8 mouse cellular contexts compared by ENCODE assay signal in the genomic region with DNA sequence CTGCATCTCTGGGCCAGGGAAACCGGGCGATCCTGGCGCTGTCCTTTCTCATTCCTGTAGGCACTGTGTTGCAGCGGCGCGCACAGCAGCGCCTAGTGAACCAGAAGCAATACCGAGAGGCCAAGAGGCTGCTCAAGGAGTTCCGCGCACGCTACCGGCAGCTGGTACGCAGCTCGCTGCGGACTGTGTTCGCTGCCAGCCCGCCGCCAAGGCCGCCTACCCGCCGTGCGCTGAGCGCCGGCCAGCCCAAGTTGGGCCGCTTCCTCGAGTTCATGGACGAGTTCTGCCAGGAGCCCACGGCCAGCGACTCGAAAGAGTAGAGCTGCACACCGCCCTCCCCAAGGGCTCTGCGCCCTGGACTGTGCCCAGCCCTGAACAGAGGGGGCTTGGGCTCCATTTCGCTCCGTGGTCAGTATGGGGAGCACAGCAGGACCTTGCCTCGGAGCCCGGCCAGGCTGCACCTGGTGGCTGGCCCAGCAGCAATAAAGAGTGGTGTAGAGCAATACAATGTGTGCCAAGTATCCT. TPM values are rescaled to one million over a fixed set of nuclear protein-coding genes. Genes with fewer than 3 reads are reported as not detected.
DNase-seq lines count a peak whose midpoint lies in the region; ATAC-seq lines count a peak whose summit lies in the region.

No protein-coding gene starts in this region.

- H3K9me3 ChIP-seq in embryonic facial prominence, embryonic 13.5 days, result no peaks in the 10 kb centered on the region
- no peaks in the 10 kb centered on the region for H3K9me3 ChIP-seq in lung, embryonic 15.5 days

- peak overlapping the region; percentile 76 for H3K4me2 ChIP-seq in embryonic facial prominence, embryonic 13.5 days
- H3K4me2 ChIP-seq in lung, embryonic 15.5 days, result peak overlapping the region; percentile 79

- peaks cover 19% of the 10 kb centered on the region for H3K4me1 ChIP-seq in embryonic facial prominence, embryonic 13.5 days
- H3K4me1 ChIP-seq in lung, embryonic 15.5 days, result peaks cover 25% of the 10 kb centered on the region

- peaks cover 41% of the 10 kb centered on the region for H3K27me3 ChIP-seq in embryonic facial prominence, embryonic 13.5 days
- H3K27me3 ChIP-seq in lung, embryonic 15.5 days, result peaks cover 7% of the 10 kb centered on the region; the same call in 1 of the 2 replicates

- H3K4me3 ChIP-seq in embryonic facial prominence, embryonic 13.5 days, result peak overlapping the region; percentile 39
- peak overlapping the region; percentile 34 for H3K4me3 ChIP-seq in lung, embryonic 15.5 days

- intact Hi-C loops in heart, postnatal 14 days (cut with DNase I), result no loop called here

- peak overlapping the region; percentile 64 for H3K9ac ChIP-seq in embryonic facial prominence, embryonic 13.5 days
- peak overlapping the region; percentile 23 for H3K9ac ChIP-seq in lung, embryonic 15.5 days

- DNase-seq in urinary bladder, postnatal 36 days (ENCODE audit: low spot score in 2 of 2), result peak; percentile 18 to 26
- no peak for DNase-seq in urinary bladder, adult 2 months (ENCODE audit: low spot score)
- peak; percentile 40 to 54 for DNase-seq in heart, postnatal 14 days
- peak; percentile 45 to 67 for DNase-seq in kidney, postnatal 4 days
- DNase-seq in ovary, postnatal 14 days (ENCODE audit: low spot score), result peak; percentile 7
- DNase-seq in c-Kit-positive CD71-positive TER-119-positive erythroid progenitor cells, embryonic 14.5 days (ENCODE audit: low spot score), result no peak

- no peak overlapping the region for H3K27ac ChIP-seq in embryonic facial prominence, embryonic 13.5 days
- no peak overlapping the region for H3K27ac ChIP-seq in lung, embryonic 15.5 days

- peaks cover 23% of the 10 kb centered on the region for H3K36me3 ChIP-seq in embryonic facial prominence, embryonic 13.5 days
- H3K36me3 ChIP-seq in lung, embryonic 15.5 days, result no peaks in the 10 kb centered on the region; the same call in 1 of the 2 replicates

- ATAC-seq in embryonic facial prominence, embryonic 13.5 days (ENCODE audit: insufficient number of reproducible peaks, insufficient read depth, low FRiP score, low TSS enrichment, low read depth), result 0 out of 2 replicates have a peak, but pooled peaks have one; percentile 2
- peak; percentile 29; the same call in 1 of the 2 replicates for ATAC-seq in lung, embryonic 15.5 days (ENCODE audit: borderline replicate concordance, extremely low read depth, low FRiP score, low TSS enrichment)

- 3% methylated on average over 36 of the region's 36 CpGs for WGBS in embryonic facial prominence, embryonic 13.5 days
- 2% methylated on average over 36 of the region's 36 CpGs for WGBS in lung, embryonic 15.5 days

RNA-seq across cellular contexts. Expression of a gene that starts 54.1 kb away (rescaled TPM):
- polyA plus RNA-seq in urinary bladder, adult 2 months (2012; rRNA removed), result 57.3 and 70.9 TPM in 2 replicates
- 360 and 364 TPM in 2 replicates for polyA plus RNA-seq in embryonic facial prominence, embryonic 13.5 days (2015; fragmentation: Nextera tagmentation; extraction: Ambion mirVana)
- total RNA-seq in heart, postnatal 14 days (2021), result 10 to 100 TPM; 44.1 to 53.6 TPM
- polyA plus RNA-seq in lung, embryonic 15.5 days (2015; fragmentation: Nextera tagmentation; extraction: Ambion mirVana), result 400 and 403 TPM in 2 replicates

RNA-seq across cellular contexts. Expression of a gene that starts 58.5 kb away (rescaled TPM):
- polyA plus RNA-seq in urinary bladder, adult 2 months (2012; rRNA removed), result 0.07 and 0.15 TPM in 2 replicates
- polyA plus RNA-seq in embryonic facial prominence, embryonic 13.5 days (2015; fragmentation: Nextera tagmentation; extraction: Ambion mirVana), result 0.50 and 0.59 TPM in 2 replicates
- 1 to 10 TPM in 1 of 2 experiments, not detected in 1; 1.1 TPM for total RNA-seq in heart, postnatal 14 days (2021)
- polyA plus RNA-seq in lung, embryonic 15.5 days (2015; fragmentation: Nextera tagmentation; extraction: Ambion mirVana), result 0.26 and 0.36 TPM in 2 replicates

Comparison
In these comparisons a context has a peak if more than half of its experiments do, and no peak if none do; other contexts are left out.
1. DNase-seq: peak in urinary bladder, postnatal 36 days (2 of 2), heart, postnatal 14 days (2 of 2), kidney, postnatal 4 days (2 of 2) and ovary, postnatal 14 days (single experiment); none in urinary bladder, adult 2 months (single experiment) and c-Kit-positive CD71-positive TER-119-positive erythroid progenitor cells, embryonic 14.5 days (single experiment).